Mouse (Mus musculus) midbrain, embryonic 16.5 days (tissue): ENCODE measurements around the gene Colgalt2. TPM values are rescaled to one million over a fixed set of nuclear protein-coding genes. Genes with fewer than 3 reads are reported as not detected.

Experiments
- polyA plus RNA-seq: library from polyadenylated mRNA; unstranded; fragments of >200 nt; fragmentation: Nextera tagmentation; extraction: Ambion mirVana; gene quantifications from 2 replicates; pipeline ENCODE4 v1.2.1, GENCODE M21; 2015

Gene Colgalt2
- polyA plus RNA-seq, 1 experiment from 2014 or later = 5.1 TPM

Other genes with a start within 250 kb of the Colgalt2 start
- gene Tsen15, start 13.1 kb upstream of the Colgalt2 start, polyA plus RNA-seq = 39.3 and 42.6 TPM in 2 replicates